Mouse (Mus musculus) MEL (cell line): Measurements from ENCODE around the gene Ptpdc1.

ENCODE experiments used
- BHLHE40 ChIP-seq: IDR thresholded peaks from 2 replicates; pipeline ENCODE4 v1.6.1; 2012; ENCODE audit warnings: low read depth, mild to moderate bottlenecking, inconsistent platforms, low read length, improper control_type of control experiment, borderline replicate concordance
- CTCF ChIP-seq, 3 experiments: IDR thresholded peaks in 2 of 3; conservative IDR thresholded peaks in 1 of 3; 2 replicates each; pipeline ENCODE4 v1.5.1; 2011 to 2012; ENCODE audit warnings: low read length in 3 of 3, low read depth in 2 of 3, mild to moderate bottlenecking in 2 of 3, improper control_type of control experiment in 1 of 3, inconsistent platforms in 1 of 3, mixed read lengths in 1 of 3, moderate library complexity in 1 of 3; ENCODE audit not compliant: control insufficient read depth in 1 of 3, insufficient read depth in 1 of 3, poor library complexity in 1 of 3, severe bottlenecking in 1 of 3
- ELF1 ChIP-seq: IDR thresholded peaks from 2 replicates; pipeline ENCODE4 v1.6.1; 2014; ENCODE audit warnings: low read depth, mild to moderate bottlenecking, inconsistent platforms, low read length, improper control_type of control experiment, moderate library complexity
- GATA1 ChIP-seq: IDR thresholded peaks from 2 replicates; pipeline ENCODE4 v1.6.1; 2011; ENCODE audit warnings: low read depth, low read length, improper control_type of control experiment
- MXI1 ChIP-seq: IDR thresholded peaks from 2 replicates; pipeline ENCODE4 v1.6.1; 2011; ENCODE audit warnings: mild to moderate bottlenecking, low read depth, low read length, improper control_type of control experiment
- NRF1 ChIP-seq: IDR thresholded peaks from 2 replicates; pipeline ENCODE4 v1.6.1; 2014; ENCODE audit warnings: low read depth, mild to moderate bottlenecking, inconsistent platforms, low read length, improper control_type of control experiment, moderate library complexity; ENCODE audit not compliant: poor library complexity, insufficient read depth, severe bottlenecking
- POLR2A ChIP-seq, 2 experiments: IDR thresholded peaks; 2 replicates each; pipeline ENCODE4 v1.6.1; 2011 to 2012; ENCODE audit warnings: low read length in 2 of 2, mild to moderate bottlenecking in 2 of 2, control low read depth in 1 of 2, improper control_type of control experiment in 1 of 2, low read depth in 1 of 2, moderate library complexity in 1 of 2; ENCODE audit not compliant: control insufficient read depth in 1 of 2, insufficient read depth in 1 of 2, poor library complexity in 1 of 2
- TAL1 ChIP-seq: IDR thresholded peaks from 2 replicates; pipeline ENCODE4 v1.6.1; 2012; ENCODE audit warnings: mild to moderate bottlenecking, inconsistent platforms, low read length, moderate library complexity, mixed read lengths
- USF2 ChIP-seq, 2 experiments: IDR thresholded peaks; 2 replicates each; pipeline ENCODE4 v1.6.1; 2011 to 2012; ENCODE audit warnings: improper control_type of control experiment in 2 of 2, low read length in 2 of 2, borderline replicate concordance in 1 of 2, inconsistent platforms in 1 of 2, low read depth in 1 of 2, mild to moderate bottlenecking in 1 of 2; ENCODE audit not compliant: insufficient read depth in 1 of 2
- ZMIZ1 ChIP-seq: IDR thresholded peaks from 2 replicates; pipeline ENCODE4 v1.6.1; 2012; ENCODE audit warnings: low read depth, mild to moderate bottlenecking, inconsistent platforms, low read length, improper control_type of control experiment, moderate library complexity

GRCm38 (mm10) chr13:48655637-48656036 lies 30.2 kb upstream of the Ptpdc1 start:
- TF ChIP-seq BHLHE40 (no peak), MXI1 (no peak), ZMIZ1 (no peak), CTCF (IDR thresholded peaks at IDR 0.05 in 2 of 3, conservative IDR thresholded peaks at IDR 0.05 in 1 of 3; ENCODE audit: control insufficient read depth in 1 of 3, insufficient read depth in 1 of 3, low read depth in 2 of 3, low read length in 3 of 3, poor library complexity in 1 of 3, severe bottlenecking in 1 of 3) (peak; percentile 50 to 95 (median 75)), ELF1 (no peak), POLR2A (IDR thresholded peaks at IDR 0.05; ENCODE audit: control insufficient read depth in 1 of 2, insufficient read depth in 1 of 2, low read depth in 1 of 2, low read length in 2 of 2, poor library complexity in 1 of 2) (no peak), NRF1 (no peak), USF2 (IDR thresholded peaks at IDR 0.05; ENCODE audit: borderline replicate concordance in 1 of 2, insufficient read depth in 1 of 2, low read depth in 1 of 2, low read length in 2 of 2) (no peak), GATA1 (no peak), TAL1 (no peak)
